Mouse (Mus musculus) heart, postnatal 25 days (tissue): ENCODE data around the gene Card6. TPM values are rescaled to one million over a fixed set of nuclear protein-coding genes. Genes with fewer than 3 reads are reported as not detected.
"Not testable (repeated sequence)": the region's sequence is repeated elsewhere in the genome, so short reads cannot be mapped to it uniquely, and the experiment has no call there.

ENCODE experiments used
- DNase-seq: peaks from one replicate; pipeline ENCODE4 v3.0.0; 2022; ENCODE audit warnings: low spot score
- intact Hi-C: fragments of 180-260 bp; cut with DNase I; formaldehyde crosslinking; loops from one replicate; pipeline ENCODE4 v1.15.1; 2025
- total RNA-seq, 2 experiments: library from RNA; stranded (reverse); gene quantifications; 2 replicates each; pipeline ENCODE4 v1.2.3; 2021

Gene Card6
- total RNA-seq, 2 experiments from 2014 or later: 6.8 to 7.0 TPM

DNA sequence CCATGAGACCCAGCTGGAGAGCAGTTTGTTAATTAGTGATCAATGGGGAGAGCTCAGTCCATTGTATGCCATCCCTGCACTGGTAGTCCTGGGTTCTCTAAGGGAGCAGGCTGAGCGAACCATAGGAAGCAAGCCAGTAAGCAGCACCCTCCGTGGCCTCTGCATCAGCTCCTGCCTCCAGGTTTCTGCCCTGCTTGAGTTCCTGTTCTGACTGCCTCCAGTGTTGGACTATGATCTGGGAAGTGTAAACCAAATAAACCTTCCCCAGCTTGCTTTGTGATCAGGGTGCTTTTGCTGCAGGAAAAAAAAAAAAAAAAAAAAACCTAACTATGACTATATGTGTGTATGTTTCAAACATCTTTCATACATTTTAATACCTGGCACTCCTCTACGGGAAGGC lies 25.0 kb upstream of the Card6 start:
- intact Hi-C loops: no loop called here
- DNase-seq: no peak

GRCm38 (mm10) chr15:5130887-5131668 lies 22.7 kb upstream of the Card6 start:
- DNase-seq, intact Hi-C loops: not testable (repeated sequence)

DNA sequence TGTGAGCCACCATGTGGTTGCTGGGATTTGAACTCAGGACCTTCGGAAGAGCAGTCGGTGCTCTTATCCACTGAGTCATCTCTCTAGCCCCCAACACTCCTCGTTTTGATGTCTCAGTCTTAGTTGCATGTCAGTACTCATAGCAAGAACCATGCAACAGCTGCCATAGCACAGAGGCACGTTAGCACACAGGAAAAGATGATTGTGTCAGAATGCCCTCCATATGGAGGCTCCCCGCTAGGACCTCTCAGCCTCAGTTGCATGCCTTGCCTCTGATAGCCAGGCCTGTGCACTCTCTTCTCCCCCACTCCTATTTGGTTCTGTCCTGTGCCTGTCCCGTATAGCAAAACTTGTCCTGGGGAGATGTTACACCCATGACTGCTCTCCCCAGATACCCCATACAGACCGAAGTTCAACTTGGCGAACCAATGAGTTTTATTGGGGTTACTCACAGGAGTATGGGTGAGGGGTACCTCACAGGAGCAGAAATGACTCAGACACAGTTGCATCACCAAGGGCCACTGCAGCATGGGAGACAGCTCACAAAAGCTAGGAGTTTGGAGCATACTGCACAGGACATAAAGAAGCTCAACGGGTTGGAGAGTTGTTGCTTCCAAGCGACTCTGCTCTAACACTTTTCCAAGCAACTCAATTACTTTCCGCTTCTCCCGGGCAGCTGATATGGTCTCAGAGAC lies 20.9 kb upstream of the Card6 start:
- DNase-seq: no peak
- intact Hi-C loops: no loop called here

DNA sequence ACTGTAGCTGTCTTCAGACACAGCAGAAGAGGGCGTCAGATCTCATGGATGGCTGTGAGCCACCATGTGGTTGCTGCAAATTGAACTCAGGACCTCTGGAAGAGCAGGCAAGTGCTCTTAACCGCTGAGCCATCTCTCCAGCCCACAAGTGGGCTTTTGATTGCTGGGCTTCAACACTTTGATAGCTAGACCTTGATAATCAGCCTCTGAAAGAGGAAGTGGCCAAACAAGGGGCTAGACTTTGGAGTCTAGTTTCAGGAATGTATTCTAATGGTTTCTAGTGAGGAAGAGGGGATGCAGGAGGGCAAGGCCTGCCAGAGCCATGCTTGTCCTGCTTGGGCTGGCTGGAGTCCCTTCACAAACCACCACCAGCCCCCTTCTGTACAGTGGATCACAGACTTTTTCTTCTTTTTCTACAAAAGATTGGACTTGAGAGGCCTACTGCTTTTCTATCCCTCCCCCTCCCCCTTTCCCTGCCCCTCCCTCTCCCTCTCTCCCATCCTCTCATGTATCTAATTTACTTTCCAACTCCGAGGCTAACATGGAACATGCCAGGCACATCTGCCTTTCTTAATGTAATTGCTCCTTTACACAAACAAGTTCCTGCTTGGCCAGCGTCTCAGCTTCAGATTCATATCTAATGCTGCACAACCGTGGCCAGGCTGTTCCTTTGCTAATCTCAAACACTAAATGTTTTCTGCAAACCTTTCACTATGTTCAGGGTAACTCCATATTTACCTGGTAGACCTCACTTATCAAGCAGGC lies 20.0 kb upstream of the Card6 start:
- intact Hi-C loops: no loop called here
- no peak for DNase-seq

GRCm38 (mm10) chr15:5127487-5127886 lies 19.1 kb upstream of the Card6 start:
- intact Hi-C loops: no loop called here
- no peak for DNase-seq

- DNase-seq: no peak
- intact Hi-C loops: no loop called here
Measured at GRCm38 (mm10) chr15:5126456-5126855, 18.1 kb upstream of the Card6 start.

DNA sequence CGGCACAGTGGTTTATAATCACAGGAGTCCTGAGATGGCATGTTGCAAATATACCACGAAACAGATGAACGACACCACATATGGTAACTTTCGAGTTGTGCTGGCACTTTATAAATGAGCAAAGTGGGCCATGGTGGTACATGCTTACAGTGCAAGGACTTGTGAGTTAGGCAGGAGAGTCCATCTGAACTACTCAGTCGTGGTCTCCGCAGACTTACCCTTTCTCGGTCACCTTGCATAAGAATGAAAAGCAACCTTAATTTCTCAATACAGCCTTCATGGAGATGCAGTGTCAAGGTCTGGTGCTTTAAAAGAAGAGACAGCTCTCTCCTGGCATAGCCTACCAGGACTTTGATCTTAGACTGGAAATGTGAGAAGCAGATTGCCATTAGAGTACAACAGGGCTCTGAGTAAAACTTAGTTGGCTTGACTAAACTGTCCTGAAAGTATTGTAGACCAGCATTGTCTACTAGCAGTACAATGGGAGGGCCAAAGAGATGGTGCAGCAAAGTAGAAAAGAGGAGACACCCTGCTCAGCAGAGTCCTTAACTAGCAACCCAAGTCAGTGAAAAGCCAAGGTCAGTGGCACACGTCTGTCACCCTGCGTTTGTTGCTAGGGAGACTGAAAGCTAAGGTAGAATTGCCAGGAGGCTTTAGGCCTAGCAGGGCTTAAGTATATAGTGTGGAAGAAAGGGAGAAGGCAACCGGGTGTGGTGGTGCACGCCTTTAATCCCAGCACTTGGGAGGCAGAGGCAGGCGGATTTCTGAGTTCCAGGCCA lies 13.4 kb upstream of the Card6 start:
- DNase-seq: no peak
- intact Hi-C loops: no loop called here

- no peak for DNase-seq
Measured at GRCm38 (mm10) chr15:5119707-5120106, 11.4 kb upstream of the Card6 start.

GRCm38 (mm10) chr15:5119192-5119591 lies 10.9 kb upstream of the Card6 start:
- DNase-seq: no peak
- intact Hi-C loops: no loop called here

More at GRCm38 (mm10) chr15:5119707-5120106, 11.4 kb upstream of the Card6 start:
- intact Hi-C loops: no loop called here

DNA sequence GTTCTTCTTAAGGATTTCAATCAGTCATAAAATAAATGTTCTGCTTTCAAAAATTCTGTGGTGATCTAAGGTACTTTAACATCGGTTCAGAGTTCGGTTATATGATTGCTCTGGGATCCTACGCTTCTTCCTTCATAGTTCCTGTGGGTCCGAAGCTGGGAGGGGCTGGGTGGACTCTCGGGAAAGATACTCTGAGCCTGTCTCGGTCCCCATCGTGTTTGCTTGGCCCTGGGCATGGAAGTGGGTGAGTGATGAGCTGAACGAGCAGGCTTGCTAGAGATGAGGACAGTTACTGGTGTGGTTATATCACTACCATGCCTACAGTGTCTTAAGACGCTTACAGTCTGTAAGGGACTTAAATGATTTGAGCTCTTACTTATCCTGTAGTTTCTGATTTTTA lies 10.3 kb upstream of the Card6 start:
- DNase-seq: no peak
- intact Hi-C loops: no loop called here

DNA sequence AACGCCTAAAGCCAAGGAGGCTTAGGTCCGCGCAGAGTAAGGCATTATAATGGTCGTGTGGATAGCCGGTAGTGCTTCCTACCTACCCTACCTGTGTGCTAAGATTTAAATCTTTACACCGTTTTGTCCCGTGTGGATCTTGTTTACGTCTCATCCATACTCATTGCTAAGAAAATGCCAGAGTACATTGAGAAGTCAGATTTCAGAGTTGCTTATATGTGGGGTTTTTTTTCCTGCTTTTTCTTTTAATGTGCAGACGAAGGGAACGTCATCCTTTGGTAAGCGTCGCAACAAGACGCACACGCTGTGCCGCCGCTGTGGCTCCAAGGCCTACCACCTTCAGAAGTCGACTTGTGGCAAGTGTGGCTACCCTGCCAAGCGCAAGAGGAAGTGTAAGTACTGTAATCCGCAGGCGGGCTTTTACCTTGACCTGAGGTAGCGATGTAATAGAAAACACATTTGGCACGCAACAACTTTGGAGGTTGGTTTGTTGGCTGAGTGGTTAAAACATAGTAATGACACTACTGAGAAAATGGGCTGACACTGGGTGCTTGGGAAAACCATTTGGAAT lies 8.8 kb upstream of the Card6 start:
- no peak for DNase-seq
- intact Hi-C loops: loop anchor here (2.0 kb wide), 1 partner anchor 26 kb away; the partner anchor contains the start of gene Prkaa1

DNA sequence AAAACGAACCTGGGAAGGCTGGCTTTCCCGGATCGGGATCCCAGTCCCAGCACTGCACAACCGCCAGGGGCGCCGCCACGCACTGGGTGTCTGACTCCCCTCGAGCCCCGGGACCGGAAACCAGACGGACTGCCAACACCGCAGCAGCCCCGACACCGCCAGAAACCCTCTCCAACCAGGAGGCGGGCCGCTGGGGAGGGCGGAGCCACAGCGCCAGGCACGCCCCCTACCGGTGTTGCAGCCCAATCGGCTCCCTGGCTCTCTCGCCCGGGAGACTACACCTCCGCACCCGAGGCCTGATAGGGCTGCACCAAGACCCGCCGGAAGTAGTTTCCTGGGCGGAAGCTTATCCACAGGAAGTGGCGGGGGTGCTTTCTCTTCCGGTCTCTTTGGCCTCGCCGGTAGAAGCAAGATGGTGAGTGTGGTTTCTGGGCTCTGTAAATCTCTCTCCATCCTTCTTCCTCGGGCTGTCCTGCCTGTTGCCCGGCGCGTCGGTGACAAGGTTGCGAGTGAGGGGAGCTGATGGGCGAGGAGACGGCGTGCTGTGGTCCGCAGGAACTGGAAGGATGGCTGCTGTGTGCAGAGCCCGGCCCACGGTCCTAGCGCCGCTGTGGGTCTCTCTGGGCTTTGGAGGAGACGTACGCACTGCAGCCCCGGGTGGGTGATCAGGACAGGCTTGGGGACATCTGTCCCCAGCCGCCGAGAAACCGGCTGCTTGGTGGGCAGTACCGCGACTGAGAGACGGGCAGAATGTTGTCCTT lies 8.1 kb upstream of the Card6 start, which contains the start of gene Rpl37:
TSS of gene Rpl37 (plus strand) at position 376 of the 761 bp plus-strand sequence.
- peak; percentile 98 for DNase-seq
- intact Hi-C loops: loop anchor here (2.0 kb wide), 1 partner anchor 26 kb away; the partner anchor contains the start of gene Prkaa1

DNA sequence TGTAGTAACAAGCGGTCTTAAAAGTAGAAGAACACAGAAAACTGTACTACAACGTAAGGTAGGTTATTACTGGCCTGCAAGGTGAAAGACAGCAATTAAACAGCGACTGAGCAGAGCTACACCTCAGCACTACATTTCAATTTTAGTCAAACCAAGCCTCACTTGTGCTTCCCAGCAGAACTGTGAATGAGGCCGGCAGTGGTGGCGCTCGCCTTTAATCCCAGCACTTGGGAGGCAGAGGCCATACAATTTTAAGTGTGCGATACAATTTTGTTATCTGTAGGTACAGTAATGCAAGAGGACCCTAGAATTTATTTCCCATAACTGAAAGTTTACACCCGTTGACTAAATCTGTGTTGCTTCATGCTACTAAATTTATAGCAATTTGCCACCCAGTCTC lies 6.8 kb upstream of the Card6 start:
- intact Hi-C loops: no loop called here
- no peak for DNase-seq

- no peak for DNase-seq
- intact Hi-C loops: no loop called here
Measured at GRCm38 (mm10) chr15:5112651-5113050, 4.3 kb upstream of the Card6 start.

DNA sequence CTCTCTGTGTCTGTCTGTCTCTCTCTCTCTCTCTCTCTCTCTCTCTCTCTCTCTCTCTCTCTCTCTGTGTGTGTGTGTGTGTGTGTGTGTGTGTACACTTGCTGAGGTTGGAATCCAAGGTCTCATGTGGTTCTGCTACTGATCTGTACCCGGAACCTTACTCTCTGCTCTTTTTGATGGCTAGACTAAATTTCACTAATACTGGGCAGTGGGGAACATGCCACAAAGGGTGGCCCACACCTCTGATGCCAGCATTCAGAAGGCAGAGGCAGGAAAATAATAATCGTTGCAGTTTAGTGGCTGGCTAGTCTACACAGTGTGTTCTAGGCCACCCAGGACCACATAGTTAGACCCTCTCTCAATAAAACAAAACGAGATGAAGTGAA lies 309 bp upstream of the Card6 start:
- intact Hi-C loops: loop anchor here (5.0 kb wide), 1 partner anchor 34 kb away; the partner anchor contains the start of gene Prkaa1
- no peak for DNase-seq

- intact Hi-C loops: loop anchor here (5.0 kb wide), 1 partner anchor 36 kb away; the partner anchor contains the start of gene Prkaa1
- no peak for DNase-seq
Measured at GRCm38 (mm10) chr15:5106293-5106692, 2.0 kb downstream of the Card6 start.

DNA sequence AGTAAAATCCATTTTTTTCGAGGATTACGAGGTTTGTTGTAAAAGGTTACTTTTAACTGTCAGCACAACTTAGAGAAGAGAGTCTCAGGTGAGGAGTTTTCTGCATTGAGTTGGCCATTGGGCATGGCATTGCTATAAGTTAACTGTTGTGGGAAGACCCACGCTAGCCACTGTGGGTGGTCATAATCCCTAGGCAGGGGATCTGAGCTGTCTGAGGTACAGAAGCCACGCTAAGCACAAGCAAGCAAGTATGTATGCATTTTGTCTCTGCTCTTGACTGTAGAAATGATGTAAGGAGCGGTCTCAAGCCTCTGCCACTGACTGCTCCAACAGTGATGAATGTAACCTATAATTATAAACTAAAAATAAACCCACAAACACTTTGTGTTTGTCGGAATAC lies 2.4 kb downstream of the Card6 start:
- DNase-seq: no peak
- intact Hi-C loops: loop anchor here (5.0 kb wide), 1 partner anchor 36 kb away; the partner anchor contains the start of gene Prkaa1

- intact Hi-C loops: no loop called here
- no peak for DNase-seq
Measured at GRCm38 (mm10) chr15:5102312-5102711, 6.0 kb downstream of the Card6 start.
